Mouse (Mus musculus) CD8-positive naive resting alpha-beta T cell, adult 57 days (primary cell): ENCODE results near the gene Epb41l1. TPM values are rescaled to one million over a fixed set of nuclear protein-coding genes. Genes with fewer than 3 reads are reported as not detected.

Source experiments
- total RNA-seq: library from RNA; stranded (reverse); gene quantifications from one replicate; pipeline ENCODE4 v1.2.4, GENCODE M21; 2023

Epb41l1 gene
- total RNA-seq = 4.3 TPM

DNA sequence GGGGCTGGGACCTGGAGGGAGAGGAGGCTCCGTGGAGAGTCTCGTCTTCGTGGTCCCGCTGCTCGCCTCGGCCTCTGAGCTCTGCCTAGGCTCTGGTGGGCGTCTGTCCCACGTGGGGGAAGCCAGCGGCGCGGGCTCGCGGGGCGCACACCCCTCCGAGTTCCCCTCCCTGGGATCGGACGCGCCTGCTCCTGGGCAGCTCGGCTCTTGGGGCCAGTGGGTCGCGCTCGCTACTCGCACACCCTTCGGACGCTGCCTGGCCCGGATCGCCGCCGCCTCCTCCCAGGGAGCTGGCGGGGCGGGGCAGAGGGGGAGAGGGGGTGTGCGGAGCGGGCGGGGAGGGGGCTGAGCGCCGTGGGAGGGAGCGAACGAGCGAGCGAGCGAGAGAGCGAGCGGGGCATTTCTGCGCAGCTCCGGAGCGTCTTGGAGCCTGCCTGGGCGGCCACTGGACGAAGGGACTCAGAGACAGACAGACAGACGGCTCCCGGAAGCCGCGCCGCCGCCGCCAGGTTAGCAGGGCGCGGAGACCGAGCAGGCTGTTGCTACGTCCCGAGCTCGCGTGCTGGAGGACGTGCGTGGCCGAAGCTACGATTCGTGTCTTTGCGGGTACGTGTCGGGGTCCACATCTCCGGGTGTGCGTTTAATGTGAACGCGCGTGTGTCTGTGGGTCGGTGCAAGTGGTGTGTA is at the start of gene Epb41l1:
Gene Epb41l1 (plus strand): TSS at position 216 of the 687 bp plus-strand sequence.

DNA sequence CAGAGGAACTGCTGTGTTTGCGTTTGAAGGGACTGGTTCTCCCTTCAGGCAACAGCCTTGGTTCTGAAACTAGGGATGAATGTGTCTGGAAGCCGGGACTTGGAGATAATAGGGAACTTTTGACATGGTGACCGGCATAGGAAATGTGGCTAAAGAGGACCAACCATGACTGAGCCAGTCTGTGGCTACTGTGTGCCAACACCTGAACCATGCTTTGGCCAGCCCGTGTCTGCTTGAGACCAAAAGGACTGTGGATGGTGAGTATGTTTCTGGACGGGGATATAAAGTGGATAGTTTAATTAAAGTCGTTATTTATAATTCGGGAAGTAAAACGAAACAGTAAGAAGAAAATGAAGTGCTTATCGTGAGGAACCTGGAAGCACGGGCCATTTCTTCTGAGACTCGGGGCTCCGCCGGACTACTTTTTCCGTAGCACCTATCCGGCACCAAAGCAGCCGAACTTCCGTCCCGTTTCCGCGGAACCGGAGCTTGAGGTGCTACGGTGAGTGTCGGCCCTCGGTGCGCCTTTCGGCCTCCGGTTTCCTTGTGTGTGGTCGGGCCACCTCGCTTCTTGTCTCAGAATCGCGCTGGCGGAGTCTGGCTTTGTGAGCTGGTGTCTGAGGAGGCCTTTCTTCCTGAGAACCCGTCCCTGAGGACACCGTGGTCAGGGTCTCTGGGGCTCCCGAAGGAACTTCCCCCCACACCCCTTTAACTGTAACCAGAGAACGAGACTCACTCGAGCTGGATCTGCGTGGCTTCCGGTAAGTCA is 126.6 kb downstream of the Epb41l1 start, which contains the start of gene Aar2:
Gene Aar2 (plus strand): TSS at position 462 of the 769 bp plus-strand sequence.

Other genes with a start within 250 kb of the Epb41l1 start
- gene Rbm39, start 240.7 kb upstream of the Epb41l1 start, total RNA-seq = 1,869 TPM
- gene Phf20, start 224.4 kb upstream of the Epb41l1 start, total RNA-seq = 76.0 TPM
- 2.1 TPM for gene Cnbd2, start 108.6 kb upstream of the Epb41l1 start, total RNA-seq
- gene Scand1, start 108.2 kb upstream of the Epb41l1 start, total RNA-seq = 81.3 TPM
- gene Aar2, start 126.7 kb downstream of the Epb41l1 start, total RNA-seq = 38.3 TPM
- gene Dlgap4, start 192.8 kb downstream of the Epb41l1 start, total RNA-seq = 96.7 TPM